Mouse (Mus musculus) forebrain, embryonic 13.5 days (tissue): Measurements from ENCODE around the gene Eed. TPM values are rescaled to one million over a fixed set of nuclear protein-coding genes. Genes with fewer than 3 reads are reported as not detected.

Experiments
- ATAC-seq: fragments of 200-750 bp; cut with Nextera tagmentation; 2 replicates; pipeline ENCODE4 v1.8.0; 2017
- H3K27ac ChIP-seq: fragments of 300-500 bp; sonication (generic); 2 replicates; pipeline ENCODE4 v1.5.1; 2015; ENCODE audit warnings: inconsistent platforms, mild to moderate bottlenecking, moderate library complexity
- H3K27me3 ChIP-seq: fragments of 300-500 bp; sonication (generic); 2 replicates; pipeline ENCODE4 v1.6.1; 2015; ENCODE audit warnings: mild to moderate bottlenecking, inconsistent platforms
- H3K36me3 ChIP-seq: fragments of 300-500 bp; sonication (generic); 2 replicates; pipeline ENCODE4 v1.6.1; 2015; ENCODE audit warnings: mild to moderate bottlenecking, inconsistent platforms; ENCODE audit not compliant: poor library complexity, severe bottlenecking
- H3K4me1 ChIP-seq: fragments of 300-500 bp; sonication (generic); 2 replicates; pipeline ENCODE4 v1.6.1; 2015; ENCODE audit warnings: inconsistent platforms
- H3K4me2 ChIP-seq: fragments of 300-500 bp; sonication (generic); 2 replicates; pipeline ENCODE4 v1.6.1; 2015; ENCODE audit warnings: inconsistent platforms, mild to moderate bottlenecking, moderate library complexity
- H3K4me3 ChIP-seq: fragments of 300-500 bp; sonication (generic); 2 replicates; pipeline ENCODE4 v1.5.1; 2015; ENCODE audit warnings: mild to moderate bottlenecking, inconsistent platforms
- H3K9ac ChIP-seq: fragments of 300-500 bp; sonication (generic); 2 replicates; pipeline ENCODE4 v1.6.1; 2015; ENCODE audit warnings: mild to moderate bottlenecking, inconsistent platforms
- H3K9me3 ChIP-seq: fragments of 300-500 bp; sonication (generic); replicated peaks from 2 replicates; pipeline ENCODE4 v1.6.1; 2016; ENCODE audit warnings: inconsistent platforms
- WGBS: fragments of 180-500 bp; shearing (Covaris S2); methylation state at CpG from one replicate; pipeline ENCODE4 v1.1.7; 2015; 5-methylcytosine and 5-hydroxymethylcytosine counted together
- polyA plus RNA-seq: library from polyadenylated mRNA; unstranded; fragments of >200 nt; fragmentation: Nextera tagmentation; extraction: Ambion mirVana; gene quantifications from 2 replicates; pipeline ENCODE4 v1.2.1, GENCODE M21; 2015

Gene Eed
- polyA plus RNA-seq, 1 experiment from 2014 or later = 61.0 TPM

DNA sequence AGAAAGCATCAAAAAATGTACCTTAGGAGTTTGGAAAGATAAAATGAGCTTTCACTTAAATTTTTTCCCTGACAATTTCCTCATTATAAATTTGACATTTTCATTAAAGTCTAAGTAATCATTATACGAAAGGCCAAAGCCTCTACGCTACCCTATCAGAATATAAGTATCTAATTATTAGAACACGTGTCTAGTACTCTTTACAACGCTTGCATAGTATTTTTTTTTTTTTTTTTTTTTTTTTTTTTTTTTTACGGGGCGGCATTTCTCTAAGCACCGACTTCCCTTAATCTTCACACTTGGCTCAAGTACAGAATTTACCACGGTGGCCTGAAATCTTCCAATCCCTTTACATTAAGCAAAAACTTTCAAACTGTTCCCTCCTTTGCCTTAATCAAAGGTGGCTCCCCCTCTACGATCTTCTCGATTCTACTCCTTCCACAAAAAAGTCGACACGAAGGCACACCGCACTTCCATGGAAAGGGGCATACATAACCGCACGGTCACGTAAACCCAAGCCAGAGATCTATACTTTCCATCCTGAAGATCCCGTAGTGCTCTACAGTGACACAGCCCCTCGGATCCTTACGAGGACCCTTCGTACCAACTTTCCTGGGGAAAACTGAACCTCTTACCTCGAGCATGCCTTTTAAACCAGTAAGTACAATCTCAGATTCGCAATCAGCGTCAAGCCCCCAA, 1.2 kb downstream of the Eed start:
- H3K27ac ChIP-seq = peak overlapping the region; percentile 100
- peaks cover 21% of the 10 kb centered on the region for H3K4me1 ChIP-seq
- peaks cover 19% of the 10 kb centered on the region for H3K36me3 ChIP-seq
- H3K9me3 ChIP-seq = no peaks in the 10 kb centered on the region
- H3K27me3 ChIP-seq = no peaks in the 10 kb centered on the region
- no peak for ATAC-seq
- H3K4me3 ChIP-seq = peak overlapping the region; percentile 88
- 3% methylated on average over 23 of the region's 23 CpGs for WGBS
- H3K9ac ChIP-seq = peak overlapping the region; percentile 89
- peak overlapping the region; percentile 79 for H3K4me2 ChIP-seq

DNA sequence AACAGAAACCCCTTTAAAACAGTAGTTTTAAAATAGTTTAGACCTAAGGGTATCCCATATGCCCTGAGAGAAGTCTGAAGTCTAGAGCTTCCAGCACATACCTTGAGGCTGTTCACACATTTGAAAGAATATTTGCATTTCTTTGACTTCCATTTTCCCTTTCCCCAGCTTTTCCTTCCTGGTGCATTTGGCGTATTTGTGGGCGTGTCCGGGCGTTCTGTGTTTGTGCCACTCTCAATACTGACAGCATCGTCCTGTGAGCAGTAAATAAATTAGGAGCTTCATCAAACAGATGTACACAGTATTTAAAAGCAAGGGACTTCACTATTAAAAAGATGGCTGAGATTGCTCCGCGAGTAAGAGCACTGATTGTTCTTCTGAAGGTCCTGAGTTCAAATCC, 4.0 kb downstream of the Eed start:
- WGBS = 95% methylated on average over 7 of the region's 7 CpGs
- Histone ChIP-seq H3K9me3 (no peaks in the 10 kb centered on the region), H3K4me3 (no peak overlapping the region)

DNA sequence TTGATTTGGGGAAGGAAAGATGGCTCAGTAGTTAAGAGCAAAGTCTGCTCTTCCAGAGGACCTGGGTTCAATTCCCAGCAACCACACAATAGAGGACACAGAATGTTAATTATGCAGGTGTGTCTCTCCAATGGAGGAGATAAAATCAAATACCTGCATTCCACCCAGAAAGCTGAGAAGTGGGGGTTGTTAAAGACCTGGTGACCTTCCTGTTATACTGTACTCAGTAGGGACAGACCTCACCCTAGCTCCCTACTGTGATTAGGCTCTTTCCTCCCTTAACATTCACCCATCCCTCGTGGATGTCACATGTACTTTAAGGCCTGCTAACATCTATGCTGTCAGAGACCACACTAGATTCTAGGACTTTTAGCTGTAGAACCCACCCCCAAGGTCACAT, 5.2 kb downstream of the Eed start:
- H3K9me3 ChIP-seq = no peaks in the 10 kb centered on the region
- no peak overlapping the region for H3K4me3 ChIP-seq
- no peak overlapping the region for H3K27ac ChIP-seq
- 93% methylated on average over 1 of the region's 1 CpGs for WGBS
- H3K36me3 ChIP-seq = peaks cover 52% of the 10 kb centered on the region
- H3K9ac ChIP-seq = no peak overlapping the region
- H3K4me1 ChIP-seq = peaks cover 14% of the 10 kb centered on the region
- H3K4me2 ChIP-seq = no peak overlapping the region
- H3K27me3 ChIP-seq = no peaks in the 10 kb centered on the region
- ATAC-seq = no peak

More for the DNA sequence above, 4.0 kb downstream of the Eed start:
- H3K27ac ChIP-seq = no peak overlapping the region
- peaks cover 43% of the 10 kb centered on the region for H3K36me3 ChIP-seq
- H3K27me3 ChIP-seq = no peaks in the 10 kb centered on the region
- H3K4me2 ChIP-seq = no peak overlapping the region
- no peak for ATAC-seq
- no peak overlapping the region for H3K9ac ChIP-seq
- H3K4me1 ChIP-seq = peaks cover 18% of the 10 kb centered on the region

DNA sequence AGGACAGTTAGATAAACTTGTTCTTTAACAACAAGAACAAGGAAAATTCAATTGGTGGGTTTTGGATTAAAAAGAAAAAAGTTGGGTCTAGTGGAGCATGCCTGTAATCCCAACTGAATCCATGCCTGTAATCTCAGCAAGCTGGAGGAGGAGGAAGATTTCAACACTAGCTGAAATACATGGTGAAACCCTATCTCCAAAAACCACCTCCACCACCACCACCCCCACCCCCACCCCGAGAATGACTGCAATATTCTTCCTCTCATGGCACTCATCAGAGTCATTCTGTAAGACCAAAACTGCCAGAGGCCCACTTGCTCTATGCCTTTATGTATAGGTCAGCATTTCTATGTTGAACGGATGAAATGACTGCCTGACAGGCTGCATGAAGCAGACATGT, 13.5 kb downstream of the Eed start:
- no peaks in the 10 kb centered on the region for H3K9me3 ChIP-seq
- H3K27me3 ChIP-seq = no peaks in the 10 kb centered on the region
- ATAC-seq = no peak
- no peaks in the 10 kb centered on the region for H3K4me1 ChIP-seq
- H3K36me3 ChIP-seq = peaks cover 71% of the 10 kb centered on the region
- H3K9ac ChIP-seq = no peak overlapping the region
- H3K4me2 ChIP-seq = no peak overlapping the region
- no peak overlapping the region for H3K27ac ChIP-seq
- H3K4me3 ChIP-seq = no peak overlapping the region
- WGBS = 89% methylated on average over 2 of the region's 2 CpGs

DNA sequence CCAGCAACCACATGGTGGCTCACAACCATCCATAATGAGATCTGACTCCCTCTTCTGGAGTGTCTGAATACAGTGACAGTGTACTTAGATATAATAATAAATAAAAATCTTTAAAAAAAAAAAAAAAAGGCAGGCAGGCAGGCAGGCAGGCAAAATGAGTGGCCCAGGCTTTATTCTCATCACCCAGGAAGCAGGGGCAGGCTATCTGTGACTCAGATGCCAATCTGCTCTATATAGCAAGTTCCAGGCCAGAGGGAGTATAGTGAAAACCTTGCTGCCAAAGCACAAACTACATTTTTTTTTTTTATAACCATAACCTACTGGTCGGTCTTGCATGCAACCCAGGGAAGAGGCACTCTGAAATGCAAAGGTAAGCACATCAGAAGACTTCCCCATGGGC, 14.0 kb downstream of the Eed start:
- no peaks in the 10 kb centered on the region for H3K27me3 ChIP-seq
- no peaks in the 10 kb centered on the region for H3K4me1 ChIP-seq
- peaks cover 72% of the 10 kb centered on the region for H3K36me3 ChIP-seq
- no peak overlapping the region for H3K4me2 ChIP-seq
- WGBS = 96% methylated on average over 1 of the region's 1 CpGs
- no peak overlapping the region for H3K9ac ChIP-seq
- no peaks in the 10 kb centered on the region for H3K9me3 ChIP-seq
- no peak for ATAC-seq
- no peak overlapping the region for H3K27ac ChIP-seq
- no peak overlapping the region for H3K4me3 ChIP-seq

DNA sequence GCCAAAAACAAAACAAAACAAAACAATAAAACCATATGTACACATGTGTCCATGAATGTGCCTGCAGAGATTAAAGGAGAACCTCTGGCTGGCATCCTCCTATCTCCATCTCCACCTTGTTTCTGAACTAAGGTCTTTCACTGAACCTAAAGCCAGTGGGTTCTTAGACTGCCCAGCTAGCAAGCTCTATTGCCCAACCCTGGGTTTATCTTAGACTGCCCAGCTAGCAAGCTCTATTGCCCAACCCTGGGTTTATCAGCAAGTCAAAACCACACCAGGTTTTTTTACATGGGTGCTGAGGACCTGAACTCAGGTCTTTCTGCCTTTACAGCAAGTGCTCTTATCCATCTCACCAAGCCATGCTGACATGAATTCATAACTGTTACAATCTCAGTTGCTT, 17.6 kb downstream of the Eed start:
- Histone ChIP-seq H3K36me3 (peaks cover 74% of the 10 kb centered on the region), H3K4me2 (no peak overlapping the region)
- ATAC-seq = no peak

DNA sequence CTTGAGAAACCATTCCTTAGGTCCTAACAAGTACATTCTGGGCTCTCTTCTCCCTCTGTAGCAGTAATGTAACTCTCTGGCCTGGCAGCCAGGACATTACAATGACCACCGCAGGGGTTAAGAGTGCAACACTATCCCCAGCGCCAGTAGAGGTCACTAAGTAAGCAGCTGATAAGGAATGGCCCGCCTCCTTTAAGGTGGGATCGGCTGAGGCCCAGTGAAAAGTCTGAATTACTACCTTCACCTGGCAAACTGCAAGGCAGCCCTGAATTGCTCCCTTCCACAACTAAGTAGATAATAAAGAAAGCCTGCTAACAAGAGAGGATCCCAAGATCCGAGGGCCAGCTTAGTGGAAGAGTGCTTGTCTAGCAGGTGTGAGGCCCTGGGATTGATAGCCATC, 23.5 kb downstream of the Eed start:
- Histone ChIP-seq H3K4me3 (no peak overlapping the region), H3K36me3 (peaks cover 79% of the 10 kb centered on the region), H3K4me1 (no peaks in the 10 kb centered on the region), H3K9me3 (no peaks in the 10 kb centered on the region), H3K4me2 (no peak overlapping the region), H3K27ac (no peak overlapping the region), H3K27me3 (no peaks in the 10 kb centered on the region), H3K9ac (no peak overlapping the region)
- ATAC-seq = no peak
- WGBS = 47% methylated on average over 5 of the region's 5 CpGs

More for the DNA sequence above, 17.6 kb downstream of the Eed start:
- Histone ChIP-seq H3K4me3 (no peak overlapping the region), H3K9ac (no peak overlapping the region), H3K27ac (no peak overlapping the region), H3K9me3 (no peaks in the 10 kb centered on the region), H3K27me3 (no peaks in the 10 kb centered on the region), H3K4me1 (no peaks in the 10 kb centered on the region)

DNA sequence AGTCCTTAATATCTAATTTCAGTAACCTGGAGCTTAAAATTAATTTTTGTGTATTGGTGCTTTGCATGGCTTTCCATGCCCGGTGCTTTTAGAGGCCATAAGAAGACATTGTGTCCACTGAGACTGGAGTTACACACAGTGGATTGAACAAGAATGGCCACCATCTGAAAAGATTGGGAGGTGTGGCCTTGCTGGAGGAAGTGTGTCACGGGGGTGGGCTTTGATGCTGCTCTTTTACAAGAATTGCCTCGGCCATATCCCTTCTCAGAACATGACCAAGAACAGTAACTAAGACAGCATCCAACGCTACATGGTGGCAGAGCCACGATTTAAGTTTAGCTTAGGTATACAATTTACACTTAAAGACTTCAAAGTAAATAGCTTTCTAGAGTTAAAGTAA, 26.5 kb downstream of the Eed start:
- ATAC-seq = no peak
- WGBS = 89% methylated on average over 5 of the region's 5 CpGs
- Histone ChIP-seq H3K4me2 (no peak overlapping the region), H3K4me3 (no peak overlapping the region), H3K9ac (no peak overlapping the region), H3K36me3 (peaks cover 53% of the 10 kb centered on the region), H3K27me3 (no peaks in the 10 kb centered on the region), H3K27ac (no peak overlapping the region), H3K9me3 (no peaks in the 10 kb centered on the region), H3K4me1 (no peaks in the 10 kb centered on the region)

DNA sequence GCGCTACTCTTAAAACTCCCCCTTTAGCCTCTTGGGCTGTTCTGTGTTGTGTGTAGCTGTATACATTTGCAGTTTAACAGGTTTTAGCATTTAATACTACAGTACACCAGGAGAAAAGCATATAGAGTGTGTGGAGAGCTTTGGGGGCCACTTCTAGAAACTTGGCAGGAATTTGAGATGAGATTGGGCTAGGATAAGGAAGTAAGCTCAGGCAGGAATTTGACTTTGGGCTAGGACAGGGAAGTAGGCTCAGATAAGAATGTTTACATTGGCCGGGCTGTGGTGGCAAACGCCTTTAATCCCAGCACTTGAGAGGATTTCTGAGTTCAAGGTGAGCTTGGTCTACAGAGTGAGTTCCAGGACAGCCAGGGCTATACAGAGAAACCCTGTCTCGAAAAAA, 31.4 kb downstream of the Eed start:
- no peak for ATAC-seq
- H3K9ac ChIP-seq = no peak overlapping the region
- 85% methylated on average over 4 of the region's 4 CpGs for WGBS

DNA sequence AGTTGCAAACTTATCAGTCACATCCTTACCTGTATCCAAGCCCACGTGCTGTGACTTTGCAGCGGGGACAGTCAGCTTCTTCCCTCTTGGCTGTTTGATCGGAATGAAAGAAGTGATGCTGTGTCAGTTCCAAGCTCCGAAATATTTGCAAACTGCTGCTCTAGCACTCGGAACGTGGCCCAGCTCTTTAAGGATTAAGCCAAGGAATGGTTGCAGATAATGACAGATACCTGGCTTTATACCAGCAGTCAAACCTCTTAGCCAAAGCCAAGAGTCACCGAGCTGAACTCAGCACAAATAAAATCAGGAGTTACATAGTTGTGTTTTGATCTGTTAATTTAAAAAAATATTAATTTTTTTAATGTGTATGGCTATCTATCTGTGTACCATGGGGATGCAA, 32.8 kb downstream of the Eed start:
- no peaks in the 10 kb centered on the region for H3K9me3 ChIP-seq
- H3K27ac ChIP-seq = no peak overlapping the region
- H3K36me3 ChIP-seq = no peaks in the 10 kb centered on the region
- H3K4me3 ChIP-seq = no peak overlapping the region
- H3K27me3 ChIP-seq = no peaks in the 10 kb centered on the region
- no peak overlapping the region for H3K4me2 ChIP-seq
- ATAC-seq = no peak
- WGBS = 87% methylated on average over 7 of the region's 7 CpGs
- no peak overlapping the region for H3K9ac ChIP-seq
- no peaks in the 10 kb centered on the region for H3K4me1 ChIP-seq

More for the DNA sequence above, 31.4 kb downstream of the Eed start:
- Histone ChIP-seq H3K27me3 (no peaks in the 10 kb centered on the region), H3K36me3 (peaks cover 12% of the 10 kb centered on the region), H3K9me3 (no peaks in the 10 kb centered on the region), H3K4me1 (no peaks in the 10 kb centered on the region), H3K4me3 (no peak overlapping the region), H3K4me2 (no peak overlapping the region), H3K27ac (no peak overlapping the region)

DNA sequence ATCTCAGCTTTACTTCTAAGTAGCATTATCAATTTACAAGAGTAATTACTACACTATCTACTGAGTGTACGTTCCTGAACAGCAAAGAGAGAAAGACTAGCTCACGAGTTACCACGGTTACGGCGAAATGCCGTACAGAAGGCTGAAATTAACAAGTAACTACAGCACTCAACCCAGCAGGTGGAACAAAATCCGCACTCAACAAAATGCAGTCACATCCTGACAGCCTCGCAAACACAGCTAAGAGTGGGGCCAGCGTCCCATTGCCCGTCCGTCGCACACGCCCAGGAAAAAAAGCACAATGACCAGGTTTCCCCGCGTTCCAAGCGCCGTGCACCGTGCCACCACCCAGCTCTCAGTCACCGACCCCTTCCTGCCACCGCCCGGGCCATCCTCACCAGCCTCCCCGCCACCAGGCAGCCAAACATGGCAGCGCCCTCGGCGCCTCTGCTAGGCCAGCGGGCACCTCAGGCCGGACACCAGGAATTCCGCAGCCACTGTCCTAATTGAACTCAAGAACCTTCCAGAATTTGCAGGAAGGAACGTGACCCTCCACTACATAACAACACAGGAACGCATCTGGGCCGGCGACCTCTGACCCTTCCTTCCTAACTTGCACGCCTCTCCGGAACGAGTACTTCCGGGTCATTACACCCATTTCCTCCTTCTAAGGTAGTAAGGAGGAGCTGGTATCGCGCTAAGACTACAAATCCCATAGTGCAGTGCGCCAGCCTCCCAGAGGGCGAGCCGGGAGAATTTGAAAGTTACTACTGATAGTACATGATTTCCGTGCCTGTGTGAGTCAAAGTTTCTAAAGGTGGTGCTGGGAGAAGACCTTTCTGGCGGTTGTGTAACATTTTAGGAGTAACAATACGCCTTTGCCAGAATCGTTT, 40.0 kb downstream of the Eed start, which contains the start of gene Hikeshi:
TSS of gene Hikeshi (minus strand) at position 634 of the 893 bp plus-strand sequence.
- peak within 1 kb of the TSS; percentile 78 for H3K9ac ChIP-seq
- no peaks in the 10 kb centered on the region for H3K27me3 ChIP-seq
- peak within 1 kb of the TSS; percentile 75 for H3K4me2 ChIP-seq
- no peaks in the 10 kb centered on the region for H3K36me3 ChIP-seq
- peak; percentile 99 for ATAC-seq
- peaks cover 10% of the 10 kb centered on the region for H3K4me1 ChIP-seq
- no peaks in the 10 kb centered on the region for H3K9me3 ChIP-seq
- H3K27ac ChIP-seq = peak within 1 kb of the TSS; percentile 75
- peak within 1 kb of the TSS; percentile 86 for H3K4me3 ChIP-seq
- under 1% methylated on average over 45 of the region's 45 CpGs for WGBS

DNA sequence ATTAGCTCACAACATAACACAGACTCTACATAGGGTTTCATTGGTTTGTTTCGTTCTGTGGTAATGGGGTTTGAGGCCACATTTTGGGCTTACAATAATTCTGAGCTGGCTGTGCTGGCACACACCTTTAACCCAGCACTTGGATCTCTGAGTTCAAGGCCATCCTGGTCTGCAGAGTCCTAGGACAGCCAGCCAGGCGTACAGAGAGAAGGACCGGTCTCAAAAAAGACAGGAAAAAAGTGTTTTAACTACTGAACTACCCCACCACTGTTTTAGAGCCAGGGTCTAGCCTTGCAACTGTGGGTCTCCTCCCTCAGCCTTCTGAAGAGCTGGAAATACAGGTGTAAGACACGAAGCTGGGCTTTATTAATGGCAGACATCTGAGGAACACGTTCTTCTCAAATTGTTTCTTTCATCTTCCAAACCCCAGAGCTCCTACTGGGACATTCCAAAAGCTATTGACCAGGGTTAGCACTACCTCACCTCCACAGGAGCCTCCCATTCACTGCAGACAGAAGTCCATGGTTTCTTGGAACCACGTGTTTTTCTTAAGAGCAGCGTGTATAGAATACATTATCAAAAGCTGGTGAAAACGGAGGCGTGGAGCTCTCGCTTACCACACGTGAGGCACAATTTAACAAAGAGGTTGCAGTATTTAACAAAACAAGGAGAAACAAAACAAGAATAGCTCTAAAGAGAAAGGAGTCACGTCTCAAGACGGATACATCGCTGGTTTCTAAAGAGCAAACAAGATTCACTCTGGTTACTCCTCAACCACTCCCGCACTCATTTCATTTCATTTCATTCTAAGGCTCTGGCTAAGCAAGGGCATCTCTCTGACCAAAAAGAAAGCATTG, 41.1 kb downstream of the Eed start:
- no peak for ATAC-seq

More for the DNA sequence above, 41.1 kb downstream of the Eed start:
- Histone ChIP-seq H3K4me2 (peak overlapping the region; percentile 75), H3K36me3 (peaks cover 2% of the 10 kb centered on the region; the same call in 1 of the 2 replicates), H3K4me3 (peak overlapping the region; percentile 86), H3K27me3 (no peaks in the 10 kb centered on the region), H3K9me3 (no peaks in the 10 kb centered on the region), H3K27ac (no peak overlapping the region), H3K4me1 (peaks cover 10% of the 10 kb centered on the region), H3K9ac (peak overlapping the region; percentile 78)
- WGBS = 29% methylated on average over 15 of the region's 15 CpGs
